Mouse (Mus musculus) c-Kit-positive CD71-negative TER-119-negative erythroid progenitor cells, embryonic 14.5 days (primary cell): ENCODE data around the gene Slc22a2.
"Not testable (repeated sequence)": the region's sequence is repeated elsewhere in the genome, so short reads cannot be mapped to it uniquely, and the experiment has no call there.

Experiments
- DNase-seq: peaks from one replicate; pipeline ENCODE4 v3.0.0-alpha.2; 2013; ENCODE audit warnings: low read depth

The Slc22a2 gene

GRCm38 (mm10) chr17:12630976-12631730, 47.2 kb downstream of the Slc22a2 start:
- DNase-seq: no peak

GRCm38 (mm10) chr17:12631771-12632600, 48.1 kb downstream of the Slc22a2 start:
- DNase-seq: no peak

GRCm38 (mm10) chr17:12634814-12635213, 50.9 kb downstream of the Slc22a2 start:
- DNase-seq: no peak

GRCm38 (mm10) chr17:12639585-12639984, 55.7 kb downstream of the Slc22a2 start:
- DNase-seq: no peak

- DNase-seq: no peak
Measured at GRCm38 (mm10) chr17:12641087-12641486, 57.2 kb downstream of the Slc22a2 start.

- DNase-seq: no peak
Measured at GRCm38 (mm10) chr17:12645461-12645860, 61.5 kb downstream of the Slc22a2 start.

GRCm38 (mm10) chr17:12652604-12653003, 68.7 kb downstream of the Slc22a2 start:
- no peak for DNase-seq

- no peak for DNase-seq
Measured at GRCm38 (mm10) chr17:12654061-12654460, 70.1 kb downstream of the Slc22a2 start.

- no peak for DNase-seq
Measured at GRCm38 (mm10) chr17:12655826-12656225, 71.9 kb downstream of the Slc22a2 start.

- no peak for DNase-seq
Measured at GRCm38 (mm10) chr17:12658784-12659183, 74.9 kb downstream of the Slc22a2 start.

GRCm38 (mm10) chr17:12659233-12659632, 75.3 kb downstream of the Slc22a2 start:
- no peak for DNase-seq

GRCm38 (mm10) chr17:12660572-12661260, 76.8 kb downstream of the Slc22a2 start:
- DNase-seq: no peak

- no peak for DNase-seq
Measured at GRCm38 (mm10) chr17:12664156-12664555, 80.2 kb downstream of the Slc22a2 start.

- DNase-seq: peak; percentile 25
Measured at GRCm38 (mm10) chr17:12668478-12669362, 84.8 kb downstream of the Slc22a2 start.

GRCm38 (mm10) chr17:12669363-12669679, 85.4 kb downstream of the Slc22a2 start:
- DNase-seq: no peak

- DNase-seq: no peak
Measured at GRCm38 (mm10) chr17:12671029-12671605, 87.2 kb downstream of the Slc22a2 start.

GRCm38 (mm10) chr17:12672285-12672790, 88.4 kb downstream of the Slc22a2 start:
- DNase-seq: no peak

- DNase-seq: no peak
Measured at GRCm38 (mm10) chr17:12673871-12674270, 89.9 kb downstream of the Slc22a2 start.

GRCm38 (mm10) chr17:12674980-12675379, 91.0 kb downstream of the Slc22a2 start:
- DNase-seq: not testable (repeated sequence)

- no peak for DNase-seq
Measured at GRCm38 (mm10) chr17:12675646-12676045, 91.7 kb downstream of the Slc22a2 start, which contains the start of gene Slc22a1. TSS of gene Slc22a1 (minus strand) at chr17:12675829.

- DNase-seq: no peak
Measured at GRCm38 (mm10) chr17:12677139-12677538, 93.2 kb downstream of the Slc22a2 start.
